Mouse (Mus musculus): ENCODE measurements at regions not wholly inside any gene's neighbourhood (a gene's known extent, or its start where the extent isn't known, plus 50 kb on each side); places are given as distances from the start of the nearest gene placed in this dataset.

DNA sequence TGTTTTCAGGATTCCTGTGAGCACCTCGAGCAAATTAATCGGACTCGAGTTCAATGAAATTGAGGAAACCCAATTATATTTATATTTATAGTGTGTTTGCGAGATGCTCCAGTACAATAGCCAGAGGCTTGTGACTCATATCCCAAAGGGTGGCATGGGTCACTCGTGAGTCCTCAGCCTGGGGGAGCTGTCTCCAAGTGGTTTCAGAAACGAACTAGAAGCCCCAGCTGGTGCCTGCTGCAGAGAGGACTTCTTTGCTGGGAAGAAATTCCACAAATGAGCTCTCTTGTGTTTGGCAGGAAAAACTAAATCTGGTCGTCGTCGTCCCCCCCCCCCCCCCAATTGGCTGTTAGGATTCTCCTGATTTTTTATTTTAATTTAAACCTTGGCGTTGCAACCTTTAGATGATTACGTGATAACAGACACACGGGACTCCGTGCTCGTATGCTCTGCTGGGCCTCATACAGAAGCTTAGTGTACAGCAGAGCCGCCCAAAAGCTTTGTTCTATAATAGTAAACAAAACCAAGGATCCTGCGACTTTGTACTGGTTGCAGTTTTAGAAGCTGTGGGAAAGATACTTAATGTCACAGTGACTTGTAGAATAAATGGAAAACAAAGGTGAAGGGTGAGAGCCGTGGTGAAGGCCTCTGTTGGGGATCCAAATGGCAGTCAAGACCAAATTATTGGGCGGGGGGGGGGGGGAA is 220.8 kb upstream of the Amigo2 start:
- Histone ChIP-seq H3K4me3 (ENCODE audit: control insufficient read depth, insufficient read depth, low read length) (no peak overlapping the region), H3K27ac (ENCODE audit: control insufficient read depth, insufficient read depth, low read length) (0 out of 2 replicates have a peak overlapping the region, but pooled peaks have one; percentile 16), H3K4me1 (replicated peaks; ENCODE audit: control insufficient read depth, insufficient read depth, low read length) (peaks cover 50% of the 10 kb centered on the region), H3K36me3 (ENCODE audit: control insufficient read depth, insufficient read depth, low read length) (no peaks in the 10 kb centered on the region), H3K27me3 (ENCODE audit: control insufficient read depth, insufficient read depth, low read length) (no peaks in the 10 kb centered on the region)
- 86% methylated on average over 18 of the region's 18 CpGs for WGBS
- no peak for DNase-seq
- no peak for TF ChIP-seq POLR2A (IDR thresholded peaks at IDR 0.05; ENCODE audit: control insufficient read depth, extremely low read depth, insufficient read depth, low read length, poor library complexity)
- TF ChIP-seq CTCF (IDR thresholded peaks at IDR 0.05; ENCODE audit: borderline replicate concordance, control insufficient read depth, extremely low read depth, insufficient read depth, low read length, poor library complexity), result no peak

DNA sequence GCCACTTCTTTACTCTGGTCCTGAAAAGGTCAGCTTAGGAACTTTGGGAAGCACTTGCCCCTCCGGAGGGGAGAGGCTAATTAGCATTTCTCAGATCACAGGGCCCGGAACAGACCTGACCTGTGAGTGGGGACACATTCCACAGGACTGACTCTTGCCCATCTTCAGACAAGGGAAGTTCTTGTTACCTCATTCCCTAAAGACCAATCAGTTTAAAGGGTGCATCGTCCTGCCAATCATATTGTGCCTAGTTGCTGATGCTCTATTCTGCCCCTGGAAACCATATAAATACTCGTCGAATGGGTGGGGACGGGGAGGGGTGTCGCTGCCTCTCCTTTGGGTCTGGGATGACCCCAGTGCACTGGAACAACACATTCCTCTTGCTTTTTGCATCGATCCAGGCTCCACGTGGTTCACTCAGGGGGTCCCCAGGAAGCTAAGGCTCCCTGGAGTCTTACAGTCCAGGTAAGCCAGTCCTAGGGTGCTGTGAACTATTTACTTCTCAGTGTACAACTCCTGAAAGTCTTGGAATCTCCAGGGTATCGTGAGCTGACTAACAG is 219.9 kb upstream of the Amigo2 start:
- 94% methylated on average over 10 of the region's 10 CpGs for WGBS
- DNase-seq, result peak; percentile 1
- Histone ChIP-seq H3K4me1 (replicated peaks; ENCODE audit: control insufficient read depth, insufficient read depth, low read length) (peaks cover 45% of the 10 kb centered on the region), H3K27me3 (ENCODE audit: control insufficient read depth, insufficient read depth, low read length) (no peaks in the 10 kb centered on the region), H3K36me3 (ENCODE audit: control insufficient read depth, insufficient read depth, low read length) (no peaks in the 10 kb centered on the region), H3K27ac (ENCODE audit: control insufficient read depth, insufficient read depth, low read length) (no peak overlapping the region), H3K4me3 (ENCODE audit: control insufficient read depth, insufficient read depth, low read length) (no peak overlapping the region)
- TF ChIP-seq POLR2A (IDR thresholded peaks at IDR 0.05; ENCODE audit: control insufficient read depth, extremely low read depth, insufficient read depth, low read length, poor library complexity) (no peak), CTCF (IDR thresholded peaks at IDR 0.05; ENCODE audit: borderline replicate concordance, control insufficient read depth, extremely low read depth, insufficient read depth, low read length, poor library complexity) (no peak)

GRCm38 (mm10) chr15:97466110-97466509 is 219.0 kb upstream of the Amigo2 start:
- Histone ChIP-seq H3K4me1 (replicated peaks; ENCODE audit: control insufficient read depth, insufficient read depth, low read length) (peaks cover 42% of the 10 kb centered on the region), H3K27me3 (ENCODE audit: control insufficient read depth, insufficient read depth, low read length) (no peaks in the 10 kb centered on the region), H3K36me3 (ENCODE audit: control insufficient read depth, insufficient read depth, low read length) (no peaks in the 10 kb centered on the region), H3K4me3 (ENCODE audit: control insufficient read depth, insufficient read depth, low read length) (no peak overlapping the region), H3K27ac (ENCODE audit: control insufficient read depth, insufficient read depth, low read length) (no peak overlapping the region)
- no peak for TF ChIP-seq POLR2A (IDR thresholded peaks at IDR 0.05; ENCODE audit: control insufficient read depth, extremely low read depth, insufficient read depth, low read length, poor library complexity)
- TF ChIP-seq CTCF (IDR thresholded peaks at IDR 0.05; ENCODE audit: borderline replicate concordance, control insufficient read depth, extremely low read depth, insufficient read depth, low read length, poor library complexity), result no peak
- 84% methylated on average over 3 of the region's 3 CpGs for WGBS
- no peak for DNase-seq

GRCm38 (mm10) chr15:97465366-97465765 is 218.3 kb upstream of the Amigo2 start:
- DNase-seq, result peak; percentile 33
- peak overlapping the region; percentile 11; the same call in 1 of the 2 replicates for H3K27ac ChIP-seq (ENCODE audit: control insufficient read depth, insufficient read depth, low read length)
- WGBS, result 43% methylated on average over 8 of the region's 8 CpGs

GRCm38 (mm10) chr15:97464737-97465136 is 217.7 kb upstream of the Amigo2 start:
- TF ChIP-seq POLR2A (IDR thresholded peaks at IDR 0.05; ENCODE audit: control insufficient read depth, extremely low read depth, insufficient read depth, low read length, poor library complexity), result no peak
- no peak for TF ChIP-seq CTCF (IDR thresholded peaks at IDR 0.05; ENCODE audit: borderline replicate concordance, control insufficient read depth, extremely low read depth, insufficient read depth, low read length, poor library complexity)
- Histone ChIP-seq H3K27ac (ENCODE audit: control insufficient read depth, insufficient read depth, low read length) (peak overlapping the region; percentile 31), H3K36me3 (ENCODE audit: control insufficient read depth, insufficient read depth, low read length) (no peaks in the 10 kb centered on the region), H3K4me3 (ENCODE audit: control insufficient read depth, insufficient read depth, low read length) (no peak overlapping the region), H3K4me1 (replicated peaks; ENCODE audit: control insufficient read depth, insufficient read depth, low read length) (peaks cover 39% of the 10 kb centered on the region), H3K27me3 (ENCODE audit: control insufficient read depth, insufficient read depth, low read length) (no peaks in the 10 kb centered on the region)
- 87% methylated on average over 9 of the region's 9 CpGs for WGBS
- no peak for DNase-seq

More at GRCm38 (mm10) chr15:97465366-97465765, 218.3 kb upstream of the Amigo2 start:
- Histone ChIP-seq H3K4me3 (ENCODE audit: control insufficient read depth, insufficient read depth, low read length) (no peak overlapping the region), H3K4me1 (replicated peaks; ENCODE audit: control insufficient read depth, insufficient read depth, low read length) (peaks cover 41% of the 10 kb centered on the region), H3K36me3 (ENCODE audit: control insufficient read depth, insufficient read depth, low read length) (no peaks in the 10 kb centered on the region), H3K27me3 (ENCODE audit: control insufficient read depth, insufficient read depth, low read length) (no peaks in the 10 kb centered on the region)
- TF ChIP-seq POLR2A (IDR thresholded peaks at IDR 0.05; ENCODE audit: control insufficient read depth, extremely low read depth, insufficient read depth, low read length, poor library complexity) (no peak), CTCF (IDR thresholded peaks at IDR 0.05; ENCODE audit: borderline replicate concordance, control insufficient read depth, extremely low read depth, insufficient read depth, low read length, poor library complexity) (no peak)

GRCm38 (mm10) chr15:97462587-97462986 is 215.5 kb upstream of the Amigo2 start:
- no peak overlapping the region for H3K4me3 ChIP-seq (ENCODE audit: control insufficient read depth, insufficient read depth, low read length)
- TF ChIP-seq POLR2A (IDR thresholded peaks at IDR 0.05; ENCODE audit: control insufficient read depth, extremely low read depth, insufficient read depth, low read length, poor library complexity) (no peak), CTCF (IDR thresholded peaks at IDR 0.05; ENCODE audit: borderline replicate concordance, control insufficient read depth, extremely low read depth, insufficient read depth, low read length, poor library complexity) (no peak)
- H3K27me3 ChIP-seq (ENCODE audit: control insufficient read depth, insufficient read depth, low read length), result no peaks in the 10 kb centered on the region
- 93% methylated on average over 2 of the region's 2 CpGs for WGBS
- peaks cover 40% of the 10 kb centered on the region for H3K4me1 ChIP-seq (replicated peaks; ENCODE audit: control insufficient read depth, insufficient read depth, low read length)
- no peak for DNase-seq
- no peaks in the 10 kb centered on the region for H3K36me3 ChIP-seq (ENCODE audit: control insufficient read depth, insufficient read depth, low read length)
- no peak overlapping the region for H3K27ac ChIP-seq (ENCODE audit: control insufficient read depth, insufficient read depth, low read length)
